Mouse (Mus musculus) macrophage (primary cell): ENCODE results near the gene Stard10. TPM values are rescaled to one million over a fixed set of nuclear protein-coding genes. Genes with fewer than 3 reads are reported as not detected.

Source experiments
- H3K27ac ChIP-seq: fragments of 350-480 bp; formaldehyde crosslinking; 2 replicates; pipeline ENCODE4 v1.9.0; 2021
- H3K36me3 ChIP-seq: fragments of 350-480 bp; formaldehyde crosslinking; 2 replicates; pipeline ENCODE4 v1.9.0; 2021; ENCODE audit errors: inconsistent target
- H3K4me3 ChIP-seq: fragments of 350-480 bp; formaldehyde crosslinking; 2 replicates; pipeline ENCODE4 v1.9.0; 2021; ENCODE audit errors: inconsistent target
- H3K79me2 ChIP-seq: fragments of 350-480 bp; formaldehyde crosslinking; 2 replicates; pipeline ENCODE4 v1.9.0; 2021; ENCODE audit errors: inconsistent target
- WGBS: methylation state at CpG from one replicate; pipeline ENCODE4 v1.1.7; 2026; ENCODE audit warnings: inconsistent platforms; ENCODE audit not compliant: missing documents; 5-methylcytosine and 5-hydroxymethylcytosine counted together
- polyA plus RNA-seq: library from polyadenylated mRNA; stranded (reverse); fragments of 250-400 nt; gene quantifications from 3 replicates; pipeline ENCODE4 v1.2.4, GENCODE M21; 2018; ENCODE audit warnings: inconsistent platforms
- total RNA-seq, 78 experiments: library from RNA; depleted of rRNA; stranded (reverse); fragments of 250-400 nt; gene quantifications; 1 replicate in 9 of 78; 2 replicates in 24 of 78; 3 replicates in 43 of 78; 4 replicates in 2 of 78; pipeline ENCODE4 v1.2.4; 2018; ENCODE audit warnings: inconsistent platforms in 56 of 78

Gene Stard10
- total RNA-seq (2018; cell fraction: chromatin; rRNA removed) = 1 to 10 TPM in 2 of 26 experiments, not detected in 24; 1.1 to 5.2 TPM
- 1 to 10 TPM in 6 of 26 experiments, under 1 TPM in 19, not detected in 1; 0.20 to 1.4 (median 0.77) TPM for total RNA-seq (2018; cell fraction: cytosol; rRNA removed)
- 10 to 100 TPM in 1 of 26 experiments, 1 to 10 TPM in 5, under 1 TPM in 3, not detected in 17; 0.81 to 16.4 (median 1.1) TPM for total RNA-seq (2018; cell fraction: nucleus; rRNA removed)
- 0.68 to 0.99 TPM (median 0.88 TPM) in 3 replicates for polyA plus RNA-seq

DNA sequence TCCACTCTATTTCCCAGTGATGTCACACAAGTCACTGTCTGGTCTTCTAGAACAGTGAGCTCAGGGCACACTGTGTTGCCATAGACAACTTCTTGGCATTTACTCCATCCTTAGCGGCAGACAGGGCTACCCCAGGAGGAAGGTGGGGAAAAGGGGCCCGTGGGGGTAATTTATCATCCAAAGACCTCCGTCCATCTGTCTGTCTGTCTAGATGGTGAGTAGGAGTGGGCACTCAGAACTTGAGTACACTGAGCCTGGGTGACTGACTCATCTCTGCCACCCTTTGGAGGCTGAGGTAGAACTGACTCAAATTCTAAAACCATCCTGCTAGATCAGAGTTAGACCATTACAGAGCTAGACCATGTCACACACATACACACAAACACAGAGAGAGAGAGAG lies at the start of gene Stard10:
Stard10 (plus strand) TSS at position 73 of the 400 bp plus-strand sequence.
- Histone ChIP-seq H3K36me3 (no peaks in the 10 kb centered on the region), H3K4me3 (no peak within 1 kb of the TSS), H3K79me2 (no peaks in the 10 kb centered on the region), H3K27ac (no peak within 1 kb of the TSS)
- WGBS = 75% methylated on average over 3 of the region's 3 CpGs

DNA sequence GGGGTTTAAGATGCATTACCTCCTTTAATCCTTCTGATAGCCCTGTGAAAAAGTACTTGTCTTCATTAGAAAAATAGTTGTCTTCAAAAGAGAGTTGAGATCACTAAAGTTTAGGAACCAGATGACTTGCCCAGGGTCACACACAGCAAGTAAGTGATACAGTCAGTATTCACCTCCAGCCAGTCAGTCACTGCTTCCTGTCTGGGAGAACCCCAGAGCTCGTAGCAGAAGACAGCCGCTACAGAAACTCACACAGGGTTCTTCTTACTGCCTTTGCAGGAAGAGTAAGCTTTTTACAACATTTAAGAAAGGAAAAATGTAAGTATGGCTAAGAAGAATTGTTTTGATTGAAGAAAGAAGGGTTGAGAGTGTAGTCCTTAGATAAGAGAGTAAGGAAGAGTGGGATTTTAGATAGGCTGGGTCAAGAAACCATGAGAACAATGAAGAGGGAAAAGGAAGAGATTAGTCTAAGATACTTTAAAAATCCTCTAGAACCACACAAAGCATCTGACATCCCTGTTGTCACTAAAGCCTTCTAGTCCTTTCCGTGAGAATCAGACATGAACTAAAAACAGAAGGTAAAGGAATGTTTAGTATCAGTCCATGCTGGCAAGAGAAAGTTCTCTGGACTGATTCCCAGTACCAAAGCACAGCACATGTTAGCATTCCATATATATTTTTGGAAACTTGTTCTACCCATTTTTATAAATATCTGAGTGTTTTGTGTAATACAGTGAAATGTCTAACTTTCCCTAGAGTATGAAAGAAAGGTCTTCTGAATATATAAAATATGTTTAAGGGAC lies 49.2 kb upstream of the Stard10 start:
- Histone ChIP-seq H3K36me3 (peaks cover 17% of the 10 kb centered on the region; the same call in 1 of the 2 replicates), H3K27ac (no peak overlapping the region), H3K4me3 (no peak overlapping the region), H3K79me2 (no peaks in the 10 kb centered on the region)
- 83% methylated on average over 3 of the region's 3 CpGs for WGBS

DNA sequence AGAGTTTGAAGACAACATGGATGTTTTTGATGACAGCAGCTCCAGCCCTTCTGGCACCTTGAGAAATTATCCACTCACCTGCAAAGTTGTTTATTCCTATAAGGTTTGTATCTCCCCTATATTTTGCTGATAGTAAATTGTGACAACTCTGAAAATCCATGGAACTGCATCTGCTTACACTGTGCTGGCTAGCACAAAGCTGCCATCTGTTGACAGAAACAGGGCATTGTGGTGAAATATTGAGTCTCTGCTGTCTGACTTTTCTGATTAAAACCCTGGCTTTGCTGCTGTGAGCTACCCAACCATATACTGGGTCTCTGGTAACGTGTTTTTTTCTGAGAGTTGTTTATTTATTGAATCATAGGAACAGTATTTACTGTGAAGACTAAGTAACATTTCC lies 45.3 kb upstream of the Stard10 start:
- Histone ChIP-seq H3K27ac (no peak overlapping the region), H3K79me2 (no peaks in the 10 kb centered on the region), H3K36me3 (peaks cover 46% of the 10 kb centered on the region), H3K4me3 (no peak overlapping the region)
- WGBS = 93% methylated on average over 1 of the region's 1 CpGs

DNA sequence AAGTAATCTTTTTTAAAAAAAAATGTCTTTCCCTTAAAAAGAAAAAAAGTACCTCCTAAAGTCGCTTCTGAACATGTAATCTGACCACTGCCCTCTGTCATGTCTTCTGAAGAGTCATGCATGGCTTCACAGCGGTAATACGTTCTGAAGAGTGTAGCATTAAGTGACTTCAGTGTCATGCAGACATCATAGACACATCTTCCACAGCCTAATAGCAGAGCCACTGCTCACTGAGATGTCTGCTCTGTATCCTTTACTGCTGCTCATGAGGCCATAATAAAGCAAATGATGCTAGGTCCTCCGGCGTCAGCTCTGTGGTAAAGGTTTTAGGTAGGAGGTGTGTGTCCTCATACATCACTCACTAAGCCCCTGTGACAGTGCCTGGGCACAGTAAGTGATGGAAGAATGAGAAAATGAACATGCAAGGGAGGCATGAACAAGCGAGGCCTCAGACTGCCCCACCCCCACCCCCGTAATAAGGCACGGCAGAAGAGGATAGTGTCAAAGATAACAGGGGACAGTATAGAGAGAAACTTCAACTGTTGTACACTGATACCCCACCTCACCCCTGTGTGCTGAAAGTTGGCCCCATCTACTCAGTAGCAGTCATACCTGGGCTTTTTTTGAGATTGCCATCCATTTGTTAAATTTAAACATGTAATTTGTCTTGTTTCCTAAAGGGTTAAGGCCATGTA lies 44.3 kb upstream of the Stard10 start:
- H3K27ac ChIP-seq = no peak overlapping the region
- H3K4me3 ChIP-seq = no peak overlapping the region
- H3K36me3 ChIP-seq = peaks cover 56% of the 10 kb centered on the region
- 96% methylated on average over 8 of the region's 8 CpGs for WGBS
- no peaks in the 10 kb centered on the region for H3K79me2 ChIP-seq

DNA sequence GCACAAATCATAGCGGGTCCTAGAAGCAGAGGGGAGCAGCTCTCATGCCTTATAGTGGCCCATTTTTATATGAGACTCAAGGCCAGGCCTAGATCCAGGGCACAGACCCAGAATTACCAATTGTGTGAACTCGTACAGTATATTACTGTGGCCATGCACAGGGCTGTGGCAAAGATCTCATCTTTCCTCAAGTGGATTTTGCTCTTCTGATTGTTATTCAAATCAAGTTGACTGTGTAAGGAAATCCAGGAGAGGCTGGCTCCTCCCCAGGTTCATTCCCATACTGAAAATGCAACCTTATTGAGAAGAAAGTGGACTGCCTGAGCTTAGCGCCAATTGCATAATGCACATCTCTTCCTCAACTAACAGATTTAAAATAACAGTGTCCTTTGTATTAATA lies 34.2 kb upstream of the Stard10 start:
- 90% methylated on average over 3 of the region's 3 CpGs for WGBS
- peaks cover 51% of the 10 kb centered on the region for H3K36me3 ChIP-seq
- no peak overlapping the region for H3K4me3 ChIP-seq
- no peaks in the 10 kb centered on the region for H3K79me2 ChIP-seq
- no peak overlapping the region for H3K27ac ChIP-seq

DNA sequence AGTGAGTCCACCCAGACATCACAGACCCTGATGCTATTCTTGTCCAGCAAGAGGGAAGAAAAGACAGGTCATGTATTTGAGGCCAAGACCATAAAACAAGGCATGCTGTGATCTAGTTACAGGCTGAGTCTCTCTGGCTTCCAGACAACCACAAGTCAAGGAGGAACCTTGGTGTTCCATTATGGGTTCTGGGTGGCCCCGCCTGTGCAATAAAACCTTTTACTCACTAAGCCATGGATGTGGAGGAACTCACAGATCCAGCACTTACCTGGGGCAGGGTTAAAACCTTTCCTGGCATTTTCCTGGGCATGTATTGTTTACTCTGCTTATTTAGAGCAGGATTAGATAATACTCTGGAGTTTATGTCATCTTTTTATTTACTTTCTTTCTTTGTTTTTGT lies 32.4 kb upstream of the Stard10 start:
- 85% methylated on average over 1 of the region's 1 CpGs for WGBS
- Histone ChIP-seq H3K79me2 (no peaks in the 10 kb centered on the region), H3K36me3 (peaks cover 35% of the 10 kb centered on the region), H3K27ac (no peak overlapping the region), H3K4me3 (no peak overlapping the region)

DNA sequence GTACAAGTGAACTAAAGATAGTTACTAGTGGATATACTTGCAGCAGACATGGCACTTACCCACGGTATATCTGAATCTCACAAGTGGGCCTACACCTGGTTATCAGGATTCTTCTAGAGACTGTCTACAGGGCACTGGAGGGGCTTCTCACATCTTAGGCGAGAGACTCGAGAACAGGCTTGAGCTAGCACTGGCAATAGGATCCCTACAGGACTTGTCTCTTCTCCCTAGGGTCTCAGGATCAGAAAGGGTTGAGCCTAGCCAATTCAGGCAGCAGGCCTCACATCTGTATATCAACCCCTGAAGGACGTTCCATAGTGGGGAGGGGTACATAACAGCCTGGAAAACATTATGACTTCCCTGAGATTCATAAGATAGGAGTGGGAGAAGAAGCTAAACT lies 30.0 kb upstream of the Stard10 start:
- Histone ChIP-seq H3K79me2 (no peaks in the 10 kb centered on the region), H3K4me3 (no peak overlapping the region), H3K27ac (no peak overlapping the region), H3K36me3 (peaks cover 34% of the 10 kb centered on the region; the same call in 1 of the 2 replicates)
- 95% methylated on average over 4 of the region's 4 CpGs for WGBS

DNA sequence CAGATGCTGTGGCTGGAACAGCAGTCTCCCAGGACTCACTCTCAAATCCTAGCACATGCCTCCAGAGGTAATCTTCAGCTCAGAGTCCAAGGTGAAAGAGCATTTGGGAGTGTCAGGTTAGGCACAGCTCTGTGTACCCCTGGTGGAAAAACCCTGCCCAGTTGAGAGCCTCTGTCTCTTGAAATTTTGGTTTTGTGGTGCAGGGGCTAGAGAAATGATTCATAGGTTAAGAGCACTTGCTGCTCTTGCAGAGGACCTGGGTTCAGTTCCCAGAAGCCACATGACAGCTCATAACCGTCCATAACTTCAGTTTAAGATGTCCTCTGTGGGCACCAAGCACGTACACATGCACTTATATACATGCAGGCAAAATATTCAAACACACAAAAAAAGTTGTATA lies 29.1 kb upstream of the Stard10 start:
- WGBS = 89% methylated on average over 2 of the region's 2 CpGs
- no peak overlapping the region for H3K27ac ChIP-seq
- no peak overlapping the region for H3K4me3 ChIP-seq

DNA sequence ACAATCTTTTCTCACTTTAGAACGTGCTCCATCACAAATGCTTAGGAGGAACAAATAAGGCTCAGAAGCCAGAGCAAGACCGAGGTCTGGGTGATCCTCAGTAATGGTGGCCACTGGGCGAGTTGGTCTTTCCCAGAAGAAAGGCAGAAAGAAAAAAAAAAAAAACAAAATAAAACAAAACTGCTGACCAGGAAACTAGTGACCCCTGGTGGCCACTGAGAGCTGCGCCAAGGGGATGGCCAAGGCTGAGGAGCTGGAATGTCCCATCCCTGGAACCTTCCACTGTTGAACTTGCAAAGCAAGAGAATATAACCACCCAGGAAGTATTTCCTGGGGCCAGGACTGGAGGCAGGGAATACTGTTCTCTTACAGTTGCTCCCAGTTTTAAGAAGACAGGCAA lies 28.4 kb upstream of the Stard10 start:
- H3K79me2 ChIP-seq = no peaks in the 10 kb centered on the region
- no peak overlapping the region for H3K4me3 ChIP-seq
- WGBS = 76% methylated on average over 4 of the region's 4 CpGs
- H3K27ac ChIP-seq = no peak overlapping the region
- H3K36me3 ChIP-seq = peaks cover 20% of the 10 kb centered on the region; the same call in 1 of the 2 replicates

More for the DNA sequence above, 29.1 kb upstream of the Stard10 start:
- peaks cover 25% of the 10 kb centered on the region; the same call in 1 of the 2 replicates for H3K36me3 ChIP-seq
- H3K79me2 ChIP-seq = no peaks in the 10 kb centered on the region

DNA sequence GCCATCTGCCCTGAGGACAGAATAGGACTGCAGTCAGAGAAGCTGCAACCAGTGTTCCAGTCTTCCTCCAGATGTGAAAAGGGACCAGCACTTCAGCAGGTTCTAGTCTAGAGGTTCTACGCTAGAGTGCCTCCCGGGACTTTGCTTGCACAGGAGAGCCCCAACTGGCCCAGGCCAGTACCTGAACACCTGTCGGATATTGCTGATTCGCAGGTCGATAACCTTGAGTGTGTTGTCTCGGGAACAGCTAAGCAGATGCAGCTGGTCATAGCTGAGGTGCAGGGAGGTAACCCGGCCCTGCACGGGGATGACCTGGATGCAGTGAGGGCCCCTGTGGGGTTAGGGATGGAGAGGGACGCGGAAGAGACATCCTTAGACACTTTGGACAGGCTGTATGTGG lies 26.5 kb upstream of the Stard10 start:
- Histone ChIP-seq H3K79me2 (no peaks in the 10 kb centered on the region), H3K27ac (no peak overlapping the region), H3K36me3 (peaks cover 18% of the 10 kb centered on the region; the same call in 1 of the 2 replicates), H3K4me3 (no peak overlapping the region)
- WGBS = 91% methylated on average over 10 of the region's 10 CpGs

DNA sequence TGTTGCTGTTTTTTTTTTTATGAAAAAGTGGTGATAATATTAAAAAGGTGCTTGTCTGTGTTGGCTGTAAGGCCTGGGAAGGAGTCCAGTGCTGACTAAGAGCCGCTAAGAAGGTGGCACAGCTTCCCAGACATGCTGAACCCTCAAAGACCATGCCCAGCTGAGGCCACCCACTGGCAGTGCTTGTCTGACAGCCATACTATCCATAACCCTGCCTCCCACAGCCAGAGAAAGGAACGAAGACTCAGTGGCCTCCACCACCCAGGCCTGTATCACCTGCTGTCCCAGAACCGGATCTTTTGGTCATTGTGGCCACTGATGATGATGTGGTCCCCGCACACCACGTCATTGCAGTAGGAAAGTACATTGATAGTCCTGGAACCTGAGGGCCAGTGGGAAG lies 25.7 kb upstream of the Stard10 start:
- H3K36me3 ChIP-seq = peaks cover 23% of the 10 kb centered on the region; the same call in 1 of the 2 replicates
- H3K4me3 ChIP-seq = no peak overlapping the region
- H3K27ac ChIP-seq = no peak overlapping the region
- 93% methylated on average over 5 of the region's 5 CpGs for WGBS
- H3K79me2 ChIP-seq = no peaks in the 10 kb centered on the region

DNA sequence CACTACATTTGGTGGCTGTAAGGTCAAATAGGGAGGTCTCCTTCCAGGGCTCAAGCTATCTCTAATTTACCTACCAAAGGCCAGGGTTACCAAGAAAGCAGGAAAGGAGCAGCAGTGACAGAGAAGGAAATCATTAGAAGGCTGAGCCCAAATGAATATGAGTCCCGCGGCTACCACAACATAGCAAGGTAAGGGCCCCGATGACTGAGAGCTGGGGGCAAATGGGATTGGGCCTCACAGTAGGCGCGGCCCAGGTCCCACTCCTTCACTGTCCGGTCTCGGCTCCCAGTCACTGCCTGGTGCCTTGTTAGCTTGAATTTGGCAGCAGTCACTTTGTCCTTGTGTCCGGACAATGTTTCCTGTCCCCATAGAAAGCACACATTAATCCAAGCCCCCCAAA lies 25.2 kb upstream of the Stard10 start:
- Histone ChIP-seq H3K79me2 (no peaks in the 10 kb centered on the region), H3K27ac (no peak overlapping the region), H3K4me3 (no peak overlapping the region), H3K36me3 (peaks cover 23% of the 10 kb centered on the region; the same call in 1 of the 2 replicates)
- 94% methylated on average over 5 of the region's 8 CpGs for WGBS

DNA sequence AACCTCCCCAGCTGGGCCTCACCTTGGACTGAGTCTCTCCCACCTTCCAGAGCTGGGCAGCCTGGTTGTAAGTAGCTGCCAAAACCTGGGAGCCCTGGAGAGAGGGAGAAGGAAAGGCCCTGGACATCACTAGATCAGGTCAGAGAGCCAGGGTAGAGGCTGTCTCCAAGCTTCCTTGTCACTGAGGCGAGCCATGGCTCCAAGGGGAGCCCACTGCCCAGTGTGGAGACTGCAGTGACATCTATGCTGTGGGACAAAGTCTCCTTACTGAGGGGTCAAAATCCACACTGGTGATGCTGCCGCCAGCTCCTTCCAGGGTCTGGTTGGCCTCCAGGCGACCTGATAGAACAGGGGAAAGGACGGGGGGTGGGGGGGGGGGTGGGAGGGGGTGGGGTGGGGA lies 24.8 kb upstream of the Stard10 start:
- 86% methylated on average over 1 of the region's 4 CpGs for WGBS
- H3K79me2 ChIP-seq = no peaks in the 10 kb centered on the region
- H3K36me3 ChIP-seq = peaks cover 23% of the 10 kb centered on the region; the same call in 1 of the 2 replicates
- H3K4me3 ChIP-seq = no peak overlapping the region
- H3K27ac ChIP-seq = no peak overlapping the region

DNA sequence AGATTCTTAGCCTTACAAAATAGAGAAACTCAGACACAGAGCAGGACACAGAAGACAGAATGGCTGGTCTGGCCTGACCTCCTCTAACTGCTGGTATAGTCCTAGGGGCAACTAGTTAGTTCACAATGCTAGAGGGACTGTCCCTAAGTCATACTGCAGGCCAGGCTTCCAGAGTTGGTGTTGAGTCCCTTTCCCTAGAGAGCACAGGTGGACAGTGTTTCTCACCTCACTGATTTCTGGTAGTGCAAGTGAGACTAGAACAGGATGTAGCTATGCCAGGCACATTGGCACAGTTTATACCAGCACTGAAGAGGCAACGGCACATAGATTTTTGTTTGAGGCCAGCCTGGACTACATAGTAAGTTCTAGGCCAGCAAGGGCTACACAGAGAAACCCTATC lies 24.2 kb upstream of the Stard10 start:
- Histone ChIP-seq H3K4me3 (no peak overlapping the region), H3K79me2 (no peaks in the 10 kb centered on the region), H3K36me3 (peaks cover 21% of the 10 kb centered on the region; the same call in 1 of the 2 replicates), H3K27ac (no peak overlapping the region)
- WGBS = 91% methylated on average over 1 of the region's 1 CpGs

DNA sequence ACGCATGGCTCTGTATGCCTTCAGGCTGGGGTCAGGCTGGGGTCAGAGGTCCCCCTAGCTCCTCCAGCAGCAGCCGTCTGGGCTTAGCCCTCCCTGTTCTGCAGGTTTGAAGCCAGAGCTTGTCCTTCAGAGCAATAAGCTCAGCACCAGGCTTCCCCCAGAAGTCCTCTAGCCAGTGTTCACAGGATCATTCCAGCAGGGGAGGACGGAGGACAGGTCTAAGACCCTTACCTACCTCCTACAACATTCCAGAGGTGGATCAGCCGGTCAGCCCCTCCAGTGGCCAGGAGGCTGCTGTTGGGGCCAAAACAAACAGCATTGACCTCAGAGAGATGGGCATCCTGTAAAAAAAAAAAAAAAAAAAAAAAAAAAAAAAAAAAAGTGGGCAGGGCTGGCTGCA lies 23.7 kb upstream of the Stard10 start:
- 97% methylated on average over 4 of the region's 4 CpGs for WGBS
- peaks cover 19% of the 10 kb centered on the region; the same call in 1 of the 2 replicates for H3K36me3 ChIP-seq

More for the DNA sequence above, 23.7 kb upstream of the Stard10 start:
- Histone ChIP-seq H3K4me3 (no peak overlapping the region), H3K79me2 (no peaks in the 10 kb centered on the region), H3K27ac (no peak overlapping the region)
